Mouse (Mus musculus) brain, embryonic 18.5 days (tissue): ENCODE data around the gene Dhx58.
"Not testable (repeated sequence)": the region's sequence is repeated elsewhere in the genome, so short reads cannot be mapped to it uniquely, and the experiment has no call there.

Experiments
- DNase-seq: peaks from one replicate; pipeline ENCODE4 v3.0.0-alpha.2; 2012; ENCODE audit warnings: low read depth, low spot score

The Dhx58 gene

DNA sequence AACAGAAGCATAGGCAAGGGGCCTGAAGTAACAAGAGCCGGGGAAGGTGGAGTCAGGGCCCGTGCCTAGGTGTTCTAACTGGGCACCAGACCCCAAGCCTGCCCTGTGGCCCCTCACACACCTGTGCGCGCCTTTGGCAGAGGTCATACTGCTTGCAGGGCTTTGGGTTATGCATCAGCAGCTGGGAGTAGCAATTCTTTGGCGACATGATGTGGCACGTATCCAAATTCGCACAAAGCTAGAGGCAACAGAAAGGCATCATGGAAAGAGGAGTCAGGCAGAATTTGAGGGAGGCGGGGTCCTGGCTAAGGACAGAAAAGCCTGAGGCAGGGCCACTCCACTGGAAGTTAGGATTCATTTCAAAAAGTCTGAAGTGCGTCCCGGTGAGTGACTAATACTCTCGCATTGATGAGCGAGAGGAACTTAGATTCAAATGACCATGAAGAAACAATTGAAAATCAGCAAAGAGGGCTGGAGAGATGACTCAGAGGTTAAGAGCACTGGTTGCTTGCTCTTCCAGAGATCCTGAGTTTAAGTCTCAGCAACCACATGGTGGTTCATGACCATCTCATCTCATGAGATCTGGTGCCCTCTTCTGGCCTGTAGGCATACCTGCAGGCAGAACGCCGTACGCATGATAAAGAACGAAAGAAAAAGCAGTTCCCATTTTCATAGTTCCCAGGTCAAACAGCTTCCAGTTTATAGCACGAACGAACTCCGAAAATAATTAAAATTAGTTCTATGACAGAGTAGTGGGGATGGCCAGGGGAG is 1.8 kb downstream of the Dhx58 start:
- DNase-seq, result peak; percentile 54

DNA sequence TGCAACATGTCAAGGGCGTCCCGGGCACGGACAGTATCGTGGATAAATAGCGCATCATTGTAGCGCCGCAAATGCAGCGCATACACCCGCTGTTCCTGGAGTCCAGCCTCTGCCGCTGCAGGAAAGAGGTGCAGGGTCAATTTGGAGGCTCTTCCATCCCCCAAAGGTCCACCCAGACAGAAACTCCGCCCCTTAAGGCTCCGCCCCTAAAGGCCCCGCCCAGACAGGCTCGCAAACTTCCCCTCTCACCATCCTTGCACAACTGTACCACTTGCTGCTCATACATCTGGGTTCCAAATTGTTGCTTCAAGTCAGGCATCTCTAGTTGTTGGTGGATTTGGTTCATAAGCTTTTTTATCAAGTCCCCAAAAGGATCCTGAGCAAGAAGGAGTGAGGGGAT is 2.8 kb downstream of the Dhx58 start:
- DNase-seq, result no peak

DNA sequence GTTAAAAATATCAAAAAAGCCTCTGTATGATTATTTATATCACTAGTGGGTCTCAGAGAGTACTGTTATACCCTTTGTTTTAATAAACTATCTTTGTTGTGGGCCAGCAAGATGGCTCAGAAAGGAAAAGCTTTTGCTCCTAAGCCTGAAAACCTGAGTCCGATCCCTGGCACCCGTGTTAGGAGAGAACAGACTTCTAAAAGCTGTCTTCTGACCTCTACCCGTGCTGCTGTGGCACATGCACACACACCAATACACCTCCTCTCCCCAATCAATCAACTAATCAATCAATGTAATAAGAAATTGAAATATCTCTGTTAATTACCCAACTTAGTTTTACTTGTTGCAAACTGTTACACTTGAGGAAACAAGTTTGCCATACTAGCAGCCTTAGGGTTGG is 3.4 kb downstream of the Dhx58 start:
- no peak for DNase-seq

DNA sequence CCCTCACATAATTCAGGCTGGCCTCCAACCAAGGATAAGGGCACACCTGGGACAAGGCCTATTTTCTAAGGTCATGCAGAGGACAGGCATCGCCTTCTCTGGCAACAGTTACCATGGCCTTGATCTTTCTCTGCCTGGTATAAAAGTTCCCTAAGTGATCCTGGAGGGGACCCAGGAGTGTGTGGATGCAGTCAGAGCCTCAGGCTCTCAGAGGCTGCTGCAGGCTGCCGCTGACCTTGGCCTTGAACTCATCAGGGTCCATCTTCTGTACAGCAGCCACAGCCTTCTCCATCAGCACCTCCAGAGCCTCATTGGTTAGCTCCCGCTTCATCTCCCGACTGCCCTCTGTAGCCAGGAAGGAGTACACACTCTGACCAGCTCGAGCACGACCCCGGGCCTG is 6.2 kb downstream of the Dhx58 start:
- DNase-seq, result no peak

DNA sequence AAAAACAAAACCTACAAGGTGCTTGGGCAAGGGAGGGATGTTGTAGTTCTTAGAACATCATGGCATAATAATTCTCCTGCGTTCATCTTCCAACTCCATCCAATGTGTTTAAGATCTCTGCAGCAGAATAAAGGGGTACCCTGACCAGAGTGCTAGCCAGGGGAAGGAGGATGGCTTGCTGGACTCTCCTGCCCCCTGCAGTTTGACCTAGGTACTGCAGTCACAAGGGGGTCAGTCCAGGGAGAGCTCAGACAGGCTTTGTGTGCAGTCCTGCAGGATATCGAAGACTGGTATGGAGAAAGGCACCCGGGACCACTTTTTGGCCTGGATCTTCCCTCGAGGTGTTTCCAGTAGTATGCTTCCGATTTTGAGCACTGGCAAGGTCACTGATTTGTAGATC is 9.1 kb downstream of the Dhx58 start:
- DNase-seq, result no peak

DNA sequence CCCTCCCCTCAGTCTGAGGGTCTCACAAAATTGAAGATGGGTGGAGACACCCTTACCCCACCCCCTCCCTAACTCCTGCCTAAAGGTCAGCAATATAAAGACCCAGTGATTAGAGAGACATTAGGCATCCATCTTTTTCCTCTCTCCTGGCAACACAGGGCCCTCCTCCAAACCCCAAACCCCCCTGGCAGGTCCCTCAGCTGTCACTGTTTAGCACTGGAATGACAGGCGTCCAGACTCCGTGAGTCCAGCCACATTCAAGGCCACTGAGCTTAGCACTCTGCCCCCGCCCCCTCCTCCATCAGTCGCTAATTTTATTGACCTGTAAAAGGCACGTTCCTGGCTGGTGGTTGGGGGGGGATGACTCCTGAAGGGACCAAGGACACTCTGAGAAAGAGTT is 10.9 kb downstream of the Dhx58 start:
- no peak for DNase-seq

DNA sequence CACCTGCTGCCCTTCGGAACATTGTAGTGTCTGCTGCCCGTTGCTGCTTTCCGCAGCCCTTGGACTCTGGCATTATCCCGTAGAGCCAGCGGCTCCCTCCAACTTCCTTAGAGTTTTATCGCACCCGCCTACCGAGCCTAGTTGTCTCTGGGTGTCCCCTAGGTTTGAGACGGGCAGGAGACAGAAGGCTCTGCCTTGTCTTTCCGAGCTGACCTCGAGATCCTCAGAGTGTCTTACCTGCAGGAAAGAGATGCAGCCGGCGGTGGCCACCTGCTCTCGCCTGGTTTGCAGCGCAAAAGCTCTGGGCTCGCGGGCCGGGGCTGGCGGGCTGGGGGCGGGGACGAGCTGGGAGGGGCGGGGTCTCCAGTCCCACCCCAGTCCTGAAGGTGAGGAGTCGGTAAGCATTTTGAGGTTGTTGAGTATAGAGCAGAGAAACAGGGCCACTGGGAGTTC is 11.9 kb downstream of the Dhx58 start, which contains the start of gene Zfp385c:
Zfp385c (minus strand) TSS at position 292 of the 453 bp plus-strand sequence.
- no peak for DNase-seq

DNA sequence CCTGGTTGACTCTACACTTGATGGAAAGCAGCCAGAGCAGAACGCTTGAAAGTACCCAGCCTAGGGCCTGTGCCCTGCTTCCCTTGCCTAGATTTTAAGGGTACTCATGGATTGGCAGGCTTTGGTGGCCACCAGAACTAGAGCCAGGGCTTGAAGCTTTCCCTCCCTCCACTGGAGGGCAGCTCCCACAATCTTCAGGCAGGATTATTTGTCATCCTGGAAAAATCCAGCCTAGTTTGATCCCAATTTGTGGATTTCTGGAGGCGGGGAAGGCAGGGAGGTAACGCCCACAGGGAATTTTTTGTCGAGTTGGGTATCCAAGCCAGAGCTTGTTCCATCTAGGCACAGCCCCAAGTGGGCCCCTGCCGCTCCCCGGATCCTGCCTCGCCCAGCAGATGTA is 13.7 kb downstream of the Dhx58 start:
- no peak for DNase-seq

DNA sequence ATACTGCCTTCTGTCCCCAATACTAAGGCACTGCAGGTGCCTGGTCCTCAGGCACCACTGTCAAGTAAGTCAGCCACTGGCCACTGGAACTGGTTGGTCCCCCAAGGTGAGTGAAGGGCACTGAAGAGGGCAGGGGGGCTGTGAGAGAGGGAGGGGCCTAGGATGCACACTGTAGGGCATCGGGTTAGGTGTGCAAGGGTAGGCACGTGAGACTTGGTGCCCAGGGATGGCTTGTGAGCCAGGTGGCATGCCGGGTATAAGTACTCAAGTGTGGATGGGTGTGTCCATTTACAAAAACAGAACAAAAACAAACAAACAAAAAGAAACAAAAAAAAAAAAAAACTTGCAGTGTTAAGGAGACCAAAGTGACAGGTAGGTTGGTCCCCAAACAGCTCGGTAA is 15.6 kb downstream of the Dhx58 start:
- DNase-seq, result no peak

DNA sequence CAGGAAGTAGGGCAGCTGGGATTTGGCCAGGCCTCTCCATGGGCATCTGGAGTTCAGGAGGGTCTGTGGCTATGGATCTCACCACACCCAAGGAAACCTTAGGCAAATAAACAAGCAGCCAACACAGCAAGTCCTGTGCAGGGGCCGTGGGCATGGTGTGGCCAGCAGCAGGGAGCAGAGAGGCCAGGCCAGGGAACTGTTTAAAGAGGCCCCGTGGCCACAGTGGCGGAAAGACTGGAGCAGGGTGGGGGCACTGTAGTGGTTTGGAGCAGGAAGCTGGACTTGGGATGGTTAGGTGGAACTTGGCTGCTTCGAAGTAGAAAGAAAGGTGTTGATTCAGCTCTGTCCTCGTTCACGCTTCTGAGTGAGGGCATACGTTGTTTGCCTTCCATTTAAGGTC is 16.8 kb downstream of the Dhx58 start:
- no peak for DNase-seq

DNA sequence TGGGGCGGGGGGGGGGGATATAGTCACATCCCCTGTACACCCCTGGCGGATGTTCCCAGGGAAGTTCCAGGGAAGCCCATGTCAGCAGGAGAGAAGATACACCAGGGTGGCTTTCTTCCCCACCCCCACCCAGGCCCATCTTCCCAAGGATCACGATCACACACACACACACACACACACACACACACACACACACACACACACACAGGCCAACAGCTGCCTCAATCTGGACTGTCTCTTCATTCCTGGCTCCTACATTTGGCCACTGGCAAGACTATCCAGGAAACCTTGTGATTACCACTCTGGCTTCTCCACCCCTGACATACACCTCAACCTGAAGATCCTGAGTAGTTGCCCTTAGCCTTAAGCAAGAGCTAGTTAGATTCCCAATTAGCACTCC is 18.7 kb downstream of the Dhx58 start:
- DNase-seq, result no peak

DNA sequence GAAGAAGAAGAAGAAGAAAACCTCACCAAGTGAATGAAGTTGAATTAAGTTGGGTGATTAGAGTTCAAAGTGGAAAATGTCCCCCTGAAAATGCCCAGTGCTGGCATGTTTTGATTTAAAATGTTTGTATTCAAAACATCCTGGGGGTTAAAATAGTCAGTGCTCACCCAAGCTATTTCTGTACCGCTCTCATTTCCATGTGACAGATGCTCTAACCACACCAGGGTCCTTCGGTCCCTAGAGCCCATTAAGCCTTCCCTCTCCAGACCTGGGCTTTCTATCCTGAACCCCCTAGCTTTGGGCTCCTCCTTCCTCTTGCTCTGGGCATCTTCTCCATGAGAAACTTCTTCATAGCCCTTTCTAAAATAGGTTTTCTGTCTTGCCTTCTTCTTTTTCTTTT is 20.0 kb downstream of the Dhx58 start:
- DNase-seq, result no peak

DNA sequence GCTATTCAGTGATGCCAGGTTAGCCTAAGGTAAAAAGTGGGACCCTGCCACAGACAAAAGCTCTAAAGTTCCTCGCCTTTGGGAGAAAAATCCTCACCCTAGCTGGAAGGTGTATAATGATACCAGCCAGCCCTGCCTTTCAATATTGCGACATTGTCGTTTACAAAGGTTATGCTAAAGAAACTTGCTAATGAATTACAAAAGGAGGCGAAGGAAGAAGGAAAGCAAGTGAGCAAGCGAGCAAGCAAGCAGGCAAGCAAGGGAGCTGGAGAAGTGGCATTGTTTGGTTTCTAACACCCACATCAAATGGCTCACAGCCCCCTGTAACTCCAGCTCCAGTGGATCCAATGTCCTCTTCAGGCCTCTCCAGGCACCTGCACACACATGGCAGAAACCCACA is 21.5 kb downstream of the Dhx58 start:
- DNase-seq, result no peak

DNA sequence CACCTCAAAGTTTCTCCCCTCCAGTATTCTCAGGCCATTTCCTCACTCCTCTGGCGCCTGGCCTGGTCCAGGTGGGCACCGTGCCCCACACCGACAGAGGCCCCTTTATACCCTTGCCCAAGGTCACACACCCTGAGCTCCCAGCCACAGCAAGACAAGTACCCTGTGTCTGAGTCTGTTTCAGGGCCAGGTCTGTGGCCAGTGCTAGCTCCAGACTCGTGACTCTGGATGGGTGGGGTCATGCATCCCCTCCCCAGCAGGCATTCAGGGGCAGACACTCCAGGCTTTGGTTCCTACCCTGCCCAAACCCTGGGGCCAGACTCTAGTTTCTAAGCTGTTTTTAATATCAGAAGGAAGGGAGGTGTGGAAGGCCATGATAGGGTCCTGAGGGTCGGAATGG is 22.2 kb downstream of the Dhx58 start:
- DNase-seq, result no peak

DNA sequence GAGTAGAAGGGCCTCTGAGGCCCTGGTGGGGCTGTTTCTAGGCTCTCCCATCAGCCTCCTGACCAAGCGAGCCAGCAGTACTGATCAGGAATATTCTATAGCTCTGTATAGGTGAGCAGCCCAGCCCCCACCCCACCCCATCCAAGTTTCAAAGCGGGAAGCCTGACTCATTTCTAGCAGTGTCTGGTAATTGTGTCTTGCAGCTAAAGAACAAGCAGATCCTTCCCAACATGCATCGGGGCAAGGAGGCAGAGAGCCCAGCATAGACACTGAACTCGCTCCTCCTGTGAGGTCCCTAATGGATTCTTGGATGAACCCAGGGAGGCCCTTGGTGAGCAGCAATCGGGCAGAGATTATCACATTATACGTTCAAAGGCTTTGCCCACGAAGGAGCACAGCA is 26.3 kb downstream of the Dhx58 start:
- DNase-seq, result no peak

DNA sequence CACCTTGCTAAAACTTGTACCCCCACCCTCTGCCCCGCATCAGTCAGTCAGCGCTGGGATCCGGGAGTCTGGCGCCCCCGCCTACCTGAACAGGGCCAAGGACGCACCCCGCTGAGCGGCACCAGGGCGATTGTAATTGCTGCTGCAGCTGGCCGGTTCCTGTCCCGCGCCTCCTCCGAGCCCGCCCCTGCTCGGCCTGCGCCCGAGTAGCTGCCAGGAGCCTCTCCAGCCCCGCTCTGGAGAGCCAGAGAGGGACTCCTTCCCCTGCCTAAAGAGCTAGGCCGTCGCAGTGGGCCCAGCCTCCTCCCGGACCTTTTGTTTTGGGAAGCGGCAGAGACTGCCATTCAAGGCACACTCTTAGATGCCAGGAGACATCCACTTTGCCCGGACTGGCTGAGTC is 30.9 kb downstream of the Dhx58 start:
- DNase-seq, result no peak

DNA sequence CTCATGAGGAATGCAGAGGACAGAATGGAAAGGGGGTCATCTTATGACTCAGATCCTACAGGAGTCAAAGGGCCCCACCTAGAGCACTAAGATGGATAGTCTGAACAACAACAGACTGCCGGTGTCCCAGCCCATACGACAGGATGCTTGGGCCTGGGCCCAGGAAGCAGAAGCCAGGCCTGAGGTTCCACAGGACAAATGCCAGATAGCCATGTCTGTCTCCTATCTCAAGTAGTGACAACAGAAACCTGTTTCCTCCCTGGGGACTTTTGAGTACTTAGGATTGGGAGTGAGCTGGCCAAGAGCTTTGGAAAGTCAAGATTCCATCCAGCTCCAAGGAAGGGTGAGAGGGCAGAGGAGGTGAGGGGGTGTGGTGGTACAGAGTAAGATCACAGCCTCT is 32.1 kb downstream of the Dhx58 start:
- DNase-seq, result no peak

DNA sequence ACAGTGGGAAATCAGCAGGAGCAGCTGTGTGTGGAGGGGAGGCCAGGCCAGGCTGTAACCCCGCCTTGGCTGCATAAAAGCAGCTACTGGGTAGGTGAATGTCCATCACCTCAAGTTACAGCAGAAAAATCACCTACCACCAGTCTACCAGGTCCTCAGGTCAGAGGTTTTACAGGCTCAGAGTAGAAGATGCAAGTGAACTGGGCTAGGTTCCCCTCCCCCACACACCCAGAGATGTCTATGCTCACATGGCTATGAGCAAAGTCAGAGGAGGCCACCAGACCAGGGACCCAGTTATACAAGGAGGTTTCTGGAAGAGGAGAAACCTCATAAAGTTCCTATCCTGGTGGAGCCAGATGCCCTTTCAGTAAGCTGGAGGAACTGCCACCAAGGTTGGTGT is 33.0 kb downstream of the Dhx58 start:
- DNase-seq, result no peak

DNA sequence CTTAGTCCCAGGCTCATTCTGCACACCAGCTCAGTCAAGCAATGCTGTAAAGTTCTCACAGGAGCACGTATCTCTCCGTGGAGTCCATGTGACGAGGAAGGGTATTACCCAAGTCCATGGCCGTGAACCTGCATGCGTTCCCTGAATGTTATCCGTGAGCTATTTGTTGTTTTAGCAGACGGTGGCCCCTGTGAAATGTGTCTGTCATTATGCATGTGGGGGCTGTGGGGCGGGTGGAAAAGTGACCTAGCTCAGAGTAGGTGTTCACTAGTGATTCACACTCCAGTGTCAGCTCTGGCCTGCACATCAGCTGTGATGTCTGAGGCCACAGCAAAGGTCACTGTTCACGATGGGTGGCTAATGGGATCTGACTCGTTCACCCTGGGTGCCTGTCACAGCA is 44.3 kb downstream of the Dhx58 start:
- DNase-seq, result no peak

DNA sequence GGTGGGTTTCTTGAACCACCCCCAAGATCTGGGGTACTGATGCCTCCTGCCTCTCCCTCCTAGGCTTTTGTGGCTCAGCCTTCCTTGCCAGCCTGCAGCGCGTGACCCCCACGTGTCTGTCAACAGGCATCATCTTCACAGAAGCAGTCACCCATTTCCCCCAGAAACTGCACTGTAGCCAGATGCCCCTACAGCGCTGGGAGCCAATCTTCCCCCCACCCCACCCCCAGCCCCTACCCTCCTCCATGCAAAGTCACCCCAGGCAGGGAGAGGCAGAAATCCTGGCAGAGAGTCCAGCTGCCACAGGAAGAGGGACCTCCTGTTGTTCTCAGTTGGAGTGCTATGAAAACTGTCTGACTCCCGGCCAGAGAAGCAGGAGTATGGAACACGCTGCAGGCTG is 47.6 kb downstream of the Dhx58 start:
- no peak for DNase-seq

DNA sequence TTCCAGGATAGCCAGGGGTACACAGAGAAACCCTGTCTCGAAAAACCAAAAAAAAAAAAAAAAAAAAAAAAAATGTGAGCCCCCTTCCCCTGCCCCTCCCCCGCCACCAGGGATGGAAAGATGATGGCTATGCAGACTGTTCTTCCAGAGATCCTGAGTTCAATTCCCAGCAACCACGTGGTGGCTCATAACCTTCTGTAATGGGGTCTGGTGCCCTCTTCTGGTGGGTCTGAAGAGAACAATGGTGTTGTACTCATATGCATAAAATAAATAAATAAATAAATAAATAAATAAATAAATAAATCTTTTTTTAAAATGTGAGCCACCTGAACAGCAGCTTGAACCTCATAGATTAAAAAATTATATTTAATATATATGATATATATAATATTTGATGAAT is 48.5 kb downstream of the Dhx58 start:
- not testable (repeated sequence) for DNase-seq

DNA sequence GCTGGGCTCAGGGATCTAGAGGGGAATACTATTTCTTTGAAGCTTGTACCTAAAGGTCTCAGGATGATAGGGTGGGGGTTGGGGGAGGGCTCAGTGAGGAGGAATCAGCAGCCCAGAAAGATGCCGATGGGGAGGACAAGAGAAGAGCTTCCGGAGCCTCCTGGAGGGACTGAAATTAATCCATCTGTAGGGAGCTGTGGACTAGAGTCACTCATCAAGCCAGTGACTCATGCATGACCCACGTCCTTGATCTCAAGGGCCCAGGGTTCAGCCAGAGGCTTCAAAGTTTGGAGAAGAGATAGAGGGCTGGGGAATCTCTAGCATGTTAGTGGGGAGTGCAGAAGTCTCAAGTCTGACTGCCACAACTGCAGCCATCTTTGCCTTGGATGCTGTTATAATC is 52.3 kb downstream of the Dhx58 start:
- no peak for DNase-seq

DNA sequence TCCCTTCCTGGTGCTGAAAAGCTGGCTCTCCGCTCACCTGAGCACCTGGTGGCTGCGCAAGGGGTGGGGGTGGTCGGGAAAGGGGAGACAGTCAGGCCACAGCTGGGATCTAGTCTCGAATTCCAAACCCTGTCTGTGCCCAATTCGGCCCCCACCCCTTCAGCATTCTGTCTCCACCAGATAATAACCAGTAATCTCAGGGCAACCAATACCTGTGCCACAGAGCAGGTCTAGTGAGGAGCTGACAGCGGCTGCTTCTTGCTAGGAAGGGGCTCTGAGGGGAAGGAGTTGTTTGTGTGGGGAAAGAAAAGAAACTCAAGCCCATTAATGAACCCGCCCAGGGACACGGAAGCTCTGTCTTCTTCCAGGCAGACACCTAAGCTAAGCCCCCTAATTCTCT is 52.9 kb downstream of the Dhx58 start:
- no peak for DNase-seq

DNA sequence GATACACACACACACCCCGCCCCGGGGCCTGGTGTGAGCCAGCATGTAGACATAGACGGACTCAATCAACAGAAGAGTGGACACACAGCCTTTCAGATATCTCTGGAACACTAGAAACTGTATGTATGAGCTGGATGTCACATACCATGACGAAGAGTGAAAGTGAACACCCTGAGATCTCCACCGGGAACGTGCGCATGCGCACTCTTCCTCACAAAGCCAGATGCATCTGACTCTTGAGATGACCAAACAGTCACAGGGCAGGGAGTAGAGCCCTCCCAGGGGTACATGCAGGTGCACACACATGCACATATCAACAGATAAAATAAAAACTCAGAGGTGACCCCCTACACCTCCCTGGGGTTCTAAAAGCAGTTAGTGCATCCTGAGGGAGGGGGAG is 55.7 kb downstream of the Dhx58 start:
- no peak for DNase-seq
